Mouse (Mus musculus): ENCODE results near the gene Tubd1. TPM values are rescaled to one million over a fixed set of nuclear protein-coding genes. Genes with fewer than 3 reads are reported as not detected.

The Tubd1 gene
- polyA plus RNA-seq, 1 experiment, result 7.5 TPM

- Histone ChIP-seq H3K27ac (replicated peaks; ENCODE audit: low read depth, low read length) (peak overlapping the region; percentile 59), H3K4me1 (ENCODE audit: control insufficient read depth, insufficient read depth, insufficient read length, low read length) (peaks cover 12% of the 10 kb centered on the region), H3K4me3 (ENCODE audit: insufficient read depth, low read depth, low read length) (no peak overlapping the region)
Observed at GRCm38 (mm10) chr11:86539716-86540475, 4.9 kb upstream of the Tubd1 start.

- Histone ChIP-seq H3K27ac (replicated peaks; ENCODE audit: low read depth, low read length) (peak overlapping the region; percentile 59), H3K4me3 (ENCODE audit: insufficient read depth, low read depth, low read length) (no peak overlapping the region)
Observed at GRCm38 (mm10) chr11:86540476-86540845, 4.3 kb upstream of the Tubd1 start.

GRCm38 (mm10) chr11:86542851-86543250, 1.9 kb upstream of the Tubd1 start:
- Histone ChIP-seq H3K4me3 (ENCODE audit: insufficient read depth, low read depth, low read length) (no peak overlapping the region), H3K4me1 (ENCODE audit: control insufficient read depth, insufficient read depth, insufficient read length, low read length) (peaks cover 12% of the 10 kb centered on the region), H3K27ac (replicated peaks; ENCODE audit: low read depth, low read length) (no peak overlapping the region)

More at GRCm38 (mm10) chr11:86540476-86540845, 4.3 kb upstream of the Tubd1 start:
- H3K4me1 ChIP-seq (ENCODE audit: control insufficient read depth, insufficient read depth, insufficient read length, low read length), result peaks cover 12% of the 10 kb centered on the region

- Histone ChIP-seq H3K27ac (replicated peaks; ENCODE audit: low read depth, low read length) (peak overlapping the region; percentile 73), H3K4me3 (ENCODE audit: insufficient read depth, low read depth, low read length) (peak overlapping the region; percentile 77), H3K4me1 (ENCODE audit: control insufficient read depth, insufficient read depth, insufficient read length, low read length) (peaks cover 11% of the 10 kb centered on the region)
Observed at GRCm38 (mm10) chr11:86543960-86544638, 692 bp upstream of the Tubd1 start.

GRCm38 (mm10) chr11:86545556-86545955, 765 bp downstream of the Tubd1 start:
- Histone ChIP-seq H3K27ac (replicated peaks; ENCODE audit: low read depth, low read length) (no peak overlapping the region), H3K4me3 (ENCODE audit: insufficient read depth, low read depth, low read length) (peak overlapping the region; percentile 62)

GRCm38 (mm10) chr11:86547412-86547811, 2.6 kb downstream of the Tubd1 start:
- Histone ChIP-seq H3K27ac (replicated peaks; ENCODE audit: low read depth, low read length) (no peak overlapping the region), H3K4me3 (ENCODE audit: insufficient read depth, low read depth, low read length) (no peak overlapping the region), H3K4me1 (ENCODE audit: control insufficient read depth, insufficient read depth, insufficient read length, low read length) (peaks cover 3% of the 10 kb centered on the region; the same call in 1 of the 2 replicates)

More at GRCm38 (mm10) chr11:86545556-86545955, 765 bp downstream of the Tubd1 start:
- H3K4me1 ChIP-seq (ENCODE audit: control insufficient read depth, insufficient read depth, insufficient read length, low read length), result peaks cover 7% of the 10 kb centered on the region; the same call in 1 of the 2 replicates

GRCm38 (mm10) chr11:86553525-86553924, 8.7 kb downstream of the Tubd1 start:
- Histone ChIP-seq H3K4me1 (ENCODE audit: control insufficient read depth, insufficient read depth, insufficient read length, low read length) (no peaks in the 10 kb centered on the region), H3K4me3 (ENCODE audit: insufficient read depth, low read depth, low read length) (no peak overlapping the region), H3K27ac (replicated peaks; ENCODE audit: low read depth, low read length) (no peak overlapping the region)

GRCm38 (mm10) chr11:86558258-86558657, 13.5 kb downstream of the Tubd1 start:
- no peak overlapping the region for H3K27ac ChIP-seq (replicated peaks; ENCODE audit: low read depth, low read length)
- H3K4me1 ChIP-seq (ENCODE audit: control insufficient read depth, insufficient read depth, insufficient read length, low read length), result no peaks in the 10 kb centered on the region
- no peak overlapping the region for H3K4me3 ChIP-seq (ENCODE audit: insufficient read depth, low read depth, low read length)

GRCm38 (mm10) chr11:86568425-86568824, 23.6 kb downstream of the Tubd1 start:
- peaks cover 5% of the 10 kb centered on the region; the same call in 1 of the 2 replicates for H3K4me1 ChIP-seq (ENCODE audit: control insufficient read depth, insufficient read depth, insufficient read length, low read length)
- H3K27ac ChIP-seq (replicated peaks; ENCODE audit: low read depth, low read length), result no peak overlapping the region
- H3K4me3 ChIP-seq (ENCODE audit: insufficient read depth, low read depth, low read length), result no peak overlapping the region

GRCm38 (mm10) chr11:86570261-86570746, 25.5 kb downstream of the Tubd1 start:
- no peak overlapping the region; the same call in 1 of the 2 replicates for H3K27ac ChIP-seq (replicated peaks; ENCODE audit: low read depth, low read length)
- H3K4me1 ChIP-seq (ENCODE audit: control insufficient read depth, insufficient read depth, insufficient read length, low read length), result peaks cover 5% of the 10 kb centered on the region; the same call in 1 of the 2 replicates
- H3K4me3 ChIP-seq (ENCODE audit: insufficient read depth, low read depth, low read length), result no peak overlapping the region

GRCm38 (mm10) chr11:86571047-86571855, 26.5 kb downstream of the Tubd1 start:
- Histone ChIP-seq H3K4me1 (ENCODE audit: control insufficient read depth, insufficient read depth, insufficient read length, low read length) (peaks cover 8% of the 10 kb centered on the region; the same call in 1 of the 2 replicates), H3K4me3 (ENCODE audit: insufficient read depth, low read depth, low read length) (no peak overlapping the region), H3K27ac (replicated peaks; ENCODE audit: low read depth, low read length) (no peak overlapping the region)

GRCm38 (mm10) chr11:86571871-86572270, 27.1 kb downstream of the Tubd1 start:
- Histone ChIP-seq H3K27ac (replicated peaks; ENCODE audit: low read depth, low read length) (no peak overlapping the region), H3K4me1 (ENCODE audit: control insufficient read depth, insufficient read depth, insufficient read length, low read length) (peaks cover 8% of the 10 kb centered on the region; the same call in 1 of the 2 replicates), H3K4me3 (ENCODE audit: insufficient read depth, low read depth, low read length) (no peak overlapping the region)

GRCm38 (mm10) chr11:86572623-86573022, 27.8 kb downstream of the Tubd1 start:
- Histone ChIP-seq H3K4me3 (ENCODE audit: insufficient read depth, low read depth, low read length) (no peak overlapping the region), H3K4me1 (ENCODE audit: control insufficient read depth, insufficient read depth, insufficient read length, low read length) (peaks cover 9% of the 10 kb centered on the region; the same call in 1 of the 2 replicates), H3K27ac (replicated peaks; ENCODE audit: low read depth, low read length) (no peak overlapping the region)

- Histone ChIP-seq H3K4me3 (ENCODE audit: insufficient read depth, low read depth, low read length) (no peak overlapping the region), H3K27ac (replicated peaks; ENCODE audit: low read depth, low read length) (no peak overlapping the region), H3K4me1 (ENCODE audit: control insufficient read depth, insufficient read depth, insufficient read length, low read length) (peaks cover 19% of the 10 kb centered on the region)
Observed at GRCm38 (mm10) chr11:86573646-86574231, 28.9 kb downstream of the Tubd1 start.

Measured in brown adipose tissue, adult 24 weeks (tissue).